Mouse (Mus musculus): ENCODE measurements around the gene Rasl12.
A peak's percentile ranks its signal among the peaks of the same experiment; 100 is the strongest.

The Rasl12 gene

DNA sequence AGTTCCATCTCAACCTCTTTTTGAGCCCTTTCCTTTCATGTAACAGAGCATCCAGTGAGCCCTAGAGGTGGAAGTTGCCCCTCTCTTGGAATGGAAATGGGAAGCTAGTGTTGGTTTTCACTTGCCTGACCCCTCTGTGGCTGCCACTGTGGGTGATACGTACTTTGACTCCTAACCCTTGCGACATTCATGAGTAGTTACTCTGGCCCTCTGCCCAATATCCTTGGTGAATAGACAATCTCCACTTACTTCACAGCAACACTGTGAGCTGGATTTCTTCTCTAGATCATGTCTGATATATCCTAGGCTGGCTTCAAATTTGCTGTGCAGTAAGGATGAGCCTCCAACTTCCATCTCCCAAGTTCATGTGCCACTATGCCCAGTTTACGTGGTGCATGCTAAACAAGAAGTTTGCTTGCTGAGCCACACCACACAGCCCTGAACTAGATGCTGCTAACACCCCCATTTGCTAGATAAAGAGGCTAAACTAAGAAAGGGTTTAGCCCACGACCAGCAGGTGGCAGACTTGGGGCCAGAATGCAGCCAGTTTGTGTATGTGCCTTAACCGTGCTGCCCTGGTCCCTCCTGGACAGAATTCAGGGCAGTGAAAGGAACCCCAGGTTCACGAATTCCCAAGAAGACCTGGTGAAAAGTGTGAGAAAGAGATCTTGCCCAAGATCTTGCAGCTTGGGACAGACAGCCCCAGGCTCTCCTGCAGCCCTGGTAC lies 5.5 kb upstream of the Rasl12 start:
- DNase-seq (ENCODE audit: low spot score in 2 of 2): peak; percentile 41 to 63

DNA sequence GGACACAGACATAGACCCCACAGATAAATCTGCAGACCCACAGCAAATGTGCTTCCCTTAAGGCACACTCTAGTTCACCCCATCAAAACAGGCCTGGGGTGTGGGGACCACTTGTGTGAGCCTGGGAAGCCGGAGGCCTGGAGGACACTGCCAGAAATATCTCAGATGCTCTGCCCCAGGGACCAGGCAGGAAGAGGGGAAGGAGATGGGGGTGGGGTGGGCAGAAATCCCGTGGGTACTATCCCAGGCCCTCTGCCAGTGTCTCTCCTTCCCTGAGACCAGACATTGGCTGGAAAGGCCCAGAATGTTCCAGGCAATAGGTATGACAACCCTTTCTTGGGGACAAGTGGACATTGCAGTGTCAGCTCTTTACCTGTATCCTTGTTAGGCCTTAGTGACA lies 4.7 kb upstream of the Rasl12 start:
- DNase-seq (ENCODE audit: low spot score in 2 of 2): no peak

DNA sequence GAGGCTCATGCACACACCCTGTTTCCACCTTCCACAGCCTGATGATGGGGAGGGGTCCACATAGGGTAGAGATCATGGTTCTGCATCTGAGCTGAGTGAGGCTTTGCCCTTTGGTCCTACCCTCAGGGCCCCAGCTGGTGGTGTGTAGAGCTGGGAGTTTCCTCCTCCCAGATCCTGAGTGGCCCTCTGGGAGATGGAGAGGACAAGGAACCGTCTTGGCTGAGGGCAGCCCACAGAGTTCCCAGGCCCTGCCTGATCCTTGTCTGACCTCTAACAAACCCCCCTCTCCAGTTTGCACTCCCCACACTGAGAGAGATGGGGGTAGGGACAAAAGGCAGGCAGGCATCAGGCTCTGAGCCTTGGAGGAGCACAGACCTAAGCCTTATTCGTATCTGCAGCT lies 3.9 kb upstream of the Rasl12 start:
- DNase-seq (ENCODE audit: low spot score in 2 of 2): no peak

- DNase-seq (ENCODE audit: low spot score in 2 of 2): no peak
Measured at GRCm38 (mm10) chr9:65399934-65400333, 1.6 kb downstream of the Rasl12 start.

DNA sequence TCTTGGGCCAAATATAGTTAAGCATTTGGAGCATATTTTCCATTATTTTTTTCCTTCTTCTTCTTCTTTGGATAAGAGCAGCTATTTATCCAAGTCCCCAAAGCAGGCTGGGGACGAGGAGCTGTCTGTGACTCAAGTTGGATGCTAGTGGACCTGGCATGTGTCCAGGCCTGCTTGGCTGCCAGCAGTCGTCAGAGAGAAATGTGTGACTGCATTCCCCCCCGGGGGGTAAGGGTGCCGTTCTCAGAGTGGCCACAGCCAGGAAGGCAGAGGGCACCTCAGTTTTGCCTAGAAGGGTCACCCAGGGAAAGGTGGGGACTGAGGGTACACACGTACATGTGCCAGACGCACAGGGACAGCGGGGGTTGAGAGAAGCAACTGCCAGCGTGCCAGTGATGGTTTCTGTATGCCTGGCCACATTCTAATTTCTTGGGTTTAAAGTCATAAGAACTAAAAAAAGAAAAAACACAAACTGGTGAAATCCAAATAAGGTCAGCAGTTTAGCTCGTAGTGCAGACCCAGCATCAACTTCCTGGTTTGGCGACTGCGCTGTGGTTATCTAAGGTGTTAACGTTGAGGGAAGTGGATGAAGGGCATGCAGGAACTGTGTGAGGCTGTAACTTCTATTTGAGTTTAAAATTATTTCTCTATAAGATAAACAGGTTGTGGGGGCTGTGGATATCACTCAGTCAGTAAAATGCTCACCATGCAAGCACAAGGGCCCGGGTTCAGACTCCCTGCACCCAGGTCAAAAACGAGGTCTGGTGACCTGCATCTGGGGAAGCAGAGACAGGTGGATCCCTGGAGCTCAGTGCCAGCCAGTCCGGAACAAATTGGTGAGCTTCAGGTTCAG lies 6.3 kb downstream of the Rasl12 start:
- peak in 1 of 2 experiments; percentile 61 for DNase-seq (ENCODE audit: low spot score in 2 of 2)

GRCm38 (mm10) chr9:65405184-65405449 lies 6.8 kb downstream of the Rasl12 start:
- no peak for DNase-seq (ENCODE audit: low spot score in 2 of 2)

DNA sequence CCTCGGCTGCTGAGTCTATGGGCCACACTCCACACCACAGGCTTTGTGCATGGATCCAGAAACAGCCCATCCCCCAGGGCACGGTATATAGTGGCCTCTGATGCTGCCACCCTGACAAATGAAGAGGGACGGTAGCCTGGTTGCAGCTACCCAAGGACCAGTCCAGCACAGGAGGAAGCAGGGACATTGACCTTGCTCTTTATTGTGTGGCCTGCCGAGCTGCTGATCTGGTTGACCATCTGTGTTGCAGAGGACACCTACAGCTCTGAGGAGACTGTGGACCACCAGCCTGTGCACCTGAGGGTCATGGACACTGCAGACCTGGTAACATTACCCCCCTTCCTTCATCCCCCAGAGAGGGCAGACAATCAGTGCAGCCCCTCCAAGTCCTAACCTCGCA lies 9.0 kb downstream of the Rasl12 start:
- no peak for DNase-seq (ENCODE audit: low spot score in 2 of 2)

DNA sequence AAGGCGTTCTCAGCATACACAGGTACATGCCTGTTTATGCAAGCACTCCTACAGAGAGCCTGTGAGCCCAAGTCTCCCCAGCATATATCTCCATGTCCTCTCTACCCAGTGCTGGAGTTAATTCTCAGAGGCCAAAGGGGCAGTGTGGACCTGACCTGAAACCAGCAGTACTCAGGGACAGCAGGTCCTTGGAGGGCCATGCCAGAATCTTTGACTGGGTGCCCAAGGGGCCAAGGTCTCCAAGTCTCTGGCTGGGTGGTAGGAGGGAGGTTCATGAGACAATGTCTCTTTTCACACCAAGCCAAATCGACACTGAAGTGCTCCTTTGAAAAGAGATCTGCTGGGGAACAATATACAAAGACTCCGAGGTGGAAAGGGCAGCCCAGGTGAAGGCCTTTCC lies 9.6 kb downstream of the Rasl12 start:
- DNase-seq (ENCODE audit: low spot score in 2 of 2): no peak

- no peak for DNase-seq (ENCODE audit: low spot score in 2 of 2)
Measured at GRCm38 (mm10) chr9:65408871-65409295, 10.6 kb downstream of the Rasl12 start.

DNA sequence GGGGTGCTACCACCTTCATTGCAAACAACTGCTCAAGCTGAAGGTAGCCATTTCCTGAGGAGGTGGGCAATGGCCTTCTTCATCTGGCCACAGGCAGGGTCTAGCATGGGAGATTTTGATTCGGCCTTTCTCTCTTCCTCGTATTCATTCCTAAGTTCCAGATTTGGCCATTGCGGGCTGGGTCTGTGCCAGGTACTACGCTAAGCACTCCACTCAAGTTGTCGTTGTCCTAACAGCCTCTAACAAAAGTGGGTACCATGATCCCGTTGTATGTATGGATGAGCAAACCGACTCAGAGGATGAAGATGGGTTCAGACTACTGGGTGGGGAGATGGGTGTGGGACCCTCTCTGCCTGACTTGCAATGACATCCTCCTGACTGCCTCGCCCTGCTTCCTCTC lies 12.1 kb downstream of the Rasl12 start:
- DNase-seq (ENCODE audit: low spot score in 2 of 2): no peak

DNA sequence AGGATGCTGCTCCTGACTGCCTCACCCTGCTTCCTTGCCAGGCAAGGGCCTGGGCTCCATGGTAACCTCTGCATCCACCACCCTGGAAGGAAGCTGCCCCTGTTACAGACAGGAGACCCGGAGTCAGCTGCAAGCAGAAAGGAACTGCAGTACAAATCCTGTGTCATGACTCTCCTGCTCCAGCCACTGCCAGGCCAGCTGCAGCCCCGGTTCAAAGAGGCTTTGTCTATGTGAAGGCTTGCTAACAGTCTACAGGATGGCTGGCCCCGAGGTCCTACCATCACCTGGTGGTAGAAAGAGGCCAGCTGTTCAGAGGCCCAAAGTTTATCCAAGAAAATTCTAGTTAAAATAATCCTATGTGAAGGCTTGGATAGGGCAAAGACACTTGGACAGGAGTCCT lies 13.0 kb downstream of the Rasl12 start:
- no peak for DNase-seq (ENCODE audit: low spot score in 2 of 2)

- no peak for DNase-seq (ENCODE audit: low spot score in 2 of 2)
Measured at GRCm38 (mm10) chr9:65417738-65418137, 19.4 kb downstream of the Rasl12 start.

DNA sequence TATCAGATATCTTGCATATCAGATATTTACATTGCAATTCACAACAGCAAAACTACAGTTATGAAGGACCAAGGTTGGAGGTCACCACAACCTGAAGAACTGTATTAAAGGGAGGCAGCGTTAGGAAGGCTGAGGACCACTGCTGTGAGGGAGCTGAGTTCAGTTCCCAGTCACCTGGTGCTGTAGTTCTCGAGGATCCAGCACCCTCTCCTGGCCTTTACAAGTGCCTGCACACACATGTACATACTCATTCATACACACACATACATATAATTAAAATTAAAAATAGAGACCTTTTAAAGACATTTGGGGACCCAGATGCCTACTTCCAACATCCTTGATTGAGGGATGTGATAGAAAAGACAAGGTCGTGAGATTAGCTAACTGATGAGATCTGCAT lies 21.3 kb downstream of the Rasl12 start:
- no peak for DNase-seq (ENCODE audit: low spot score in 2 of 2)

DNA sequence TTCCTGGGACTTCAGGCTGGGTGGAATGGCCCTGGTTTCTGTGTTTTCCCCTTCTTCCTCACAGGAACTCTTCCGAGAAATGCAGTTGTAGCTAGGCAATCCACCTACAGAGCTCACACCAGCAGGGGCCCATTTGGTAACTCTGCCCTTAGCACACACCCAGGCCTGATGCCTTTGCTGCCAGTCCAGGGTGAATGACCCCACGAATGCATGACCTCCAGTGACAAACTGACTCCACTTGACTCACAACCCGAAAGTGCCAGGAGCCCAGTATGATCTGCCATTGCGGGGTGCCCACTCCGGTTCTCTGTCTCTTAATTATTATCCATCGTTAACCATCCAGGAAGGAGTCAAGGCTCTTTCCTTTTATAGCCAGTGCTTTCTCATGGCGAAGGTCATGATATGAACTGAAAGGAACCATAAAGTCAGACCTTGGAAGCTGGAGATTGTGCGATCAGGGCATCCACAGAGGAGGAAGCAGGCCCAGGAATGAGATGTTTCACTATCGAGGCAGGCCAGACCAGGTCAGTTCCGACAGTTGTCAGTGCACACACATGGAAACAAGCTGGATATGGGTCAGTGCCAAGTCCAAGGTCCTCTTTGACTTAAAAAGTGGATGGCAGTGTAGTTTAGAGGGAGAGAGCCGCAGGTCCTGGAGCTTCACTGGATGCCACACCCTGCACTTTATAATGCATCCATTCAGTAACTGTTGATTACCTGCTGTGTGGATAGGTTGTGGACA lies 24.6 kb downstream of the Rasl12 start, which contains the start of gene Slc51b:
Gene Slc51b, minus strand, starts transcription at position 196 of the 742 bp plus-strand sequence.
- DNase-seq (ENCODE audit: low spot score in 2 of 2): no peak

DNA sequence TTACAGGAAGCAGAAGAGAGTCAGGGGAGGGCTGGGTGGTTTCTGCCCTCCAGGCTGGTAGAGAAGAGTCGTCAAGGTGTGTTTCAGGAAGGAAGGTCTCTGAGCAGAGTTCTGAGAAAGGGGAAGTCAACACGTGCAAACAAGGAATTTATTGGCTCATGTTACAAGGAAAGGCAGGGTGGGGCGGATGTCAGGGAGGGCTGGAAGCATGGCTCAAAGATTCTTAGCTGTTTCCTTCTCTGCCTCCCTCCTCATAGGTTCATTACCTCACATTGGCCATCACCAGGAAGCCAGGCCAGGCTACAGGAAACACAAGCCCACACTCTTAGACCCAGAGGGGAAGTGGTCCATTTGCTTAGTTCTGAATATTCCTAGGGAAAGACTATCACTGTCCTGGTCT lies 26.1 kb downstream of the Rasl12 start:
- DNase-seq (ENCODE audit: low spot score in 2 of 2): no peak

- no peak for DNase-seq (ENCODE audit: low spot score in 2 of 2)
Measured at GRCm38 (mm10) chr9:65427511-65427910, 29.2 kb downstream of the Rasl12 start.

DNA sequence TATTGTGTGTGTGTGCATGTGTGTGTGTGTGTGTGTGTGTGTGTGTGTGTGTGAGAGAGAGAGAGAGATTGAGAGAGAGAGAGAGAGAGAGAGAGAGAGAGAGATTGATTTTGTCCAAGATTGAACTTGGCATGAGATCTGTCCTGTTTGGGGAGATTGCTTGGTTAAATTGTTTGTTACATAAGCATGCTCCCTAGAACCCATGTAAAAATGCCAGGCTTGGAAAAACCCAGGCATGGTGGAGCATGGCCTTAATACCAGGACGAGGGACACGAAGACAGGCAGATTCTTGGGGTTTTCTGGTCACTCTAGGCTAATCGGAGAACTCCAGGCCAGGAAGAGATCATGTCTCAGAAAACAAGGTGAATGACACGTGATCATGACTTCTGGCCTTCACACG lies 29.7 kb downstream of the Rasl12 start:
- no peak for DNase-seq (ENCODE audit: low spot score in 2 of 2)

DNA sequence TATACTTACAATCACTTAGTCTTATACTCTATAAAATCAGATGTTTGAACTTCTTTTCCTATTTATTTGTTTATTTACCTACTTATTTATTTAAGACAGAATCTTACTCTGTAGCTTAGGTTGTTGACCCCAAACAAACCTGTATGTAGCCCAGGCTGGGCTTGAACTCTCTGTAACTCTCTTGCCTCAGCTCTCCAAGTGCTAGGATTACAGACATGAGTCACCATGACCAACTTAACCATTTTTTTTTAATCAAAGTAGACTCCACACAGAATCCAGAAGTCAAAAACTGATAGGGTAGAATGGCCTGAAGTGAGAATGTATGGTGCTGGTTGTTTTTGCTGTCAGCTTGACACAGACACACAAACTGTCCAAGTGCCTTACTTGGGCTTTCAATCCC lies 32.1 kb downstream of the Rasl12 start:
- DNase-seq (ENCODE audit: low spot score in 2 of 2): no peak

DNA sequence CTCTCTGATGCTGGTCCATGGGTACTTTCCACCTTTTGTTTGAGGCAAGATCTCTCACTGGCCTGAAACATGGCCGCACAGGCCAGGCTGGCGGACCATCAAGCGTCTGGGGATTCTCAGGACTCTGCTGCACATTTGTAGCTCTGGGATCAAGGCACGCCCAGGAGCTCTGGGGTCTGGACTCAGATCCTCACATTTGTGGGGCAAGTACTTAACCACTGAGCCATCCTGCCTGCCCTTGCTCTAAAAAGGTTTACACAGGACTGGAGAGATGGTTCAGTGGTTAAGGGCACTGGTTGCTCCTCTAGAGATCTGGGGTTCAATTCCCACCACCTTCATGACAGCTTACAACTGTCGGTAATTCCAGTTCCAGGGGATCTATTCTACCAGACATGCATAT lies 32.6 kb downstream of the Rasl12 start:
- DNase-seq (ENCODE audit: low spot score in 2 of 2): no peak

- peak; percentile 76 to 90 for DNase-seq (ENCODE audit: low spot score in 2 of 2)
Measured at GRCm38 (mm10) chr9:65432236-65432635, 33.9 kb downstream of the Rasl12 start.

DNA sequence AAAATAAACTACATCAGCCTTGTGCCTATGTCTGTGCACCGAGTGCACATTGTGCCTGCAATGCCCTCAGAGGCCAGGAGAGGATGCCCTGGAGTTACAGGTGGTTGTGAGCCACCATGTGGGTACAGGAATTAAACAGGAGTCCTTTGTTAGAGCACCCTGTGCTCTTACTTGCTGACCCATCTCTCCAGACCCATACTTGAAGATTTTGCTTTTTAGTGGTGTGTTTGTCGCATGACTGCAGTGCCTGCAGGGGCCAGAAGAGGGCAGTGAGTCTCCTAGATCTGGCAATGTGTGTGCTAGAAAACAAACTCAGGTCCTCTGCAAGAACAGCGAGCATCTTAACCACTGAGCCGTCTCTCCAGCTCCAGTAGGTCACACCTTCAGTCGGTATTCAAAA lies 35.8 kb downstream of the Rasl12 start:
- DNase-seq (ENCODE audit: low spot score in 2 of 2): peak; percentile 38 to 56

- no peak for DNase-seq (ENCODE audit: low spot score in 2 of 2)
Measured at GRCm38 (mm10) chr9:65435211-65435610, 36.9 kb downstream of the Rasl12 start.
